Mouse (Mus musculus): ENCODE results near the gene Traf1. TPM values are rescaled to one million over a fixed set of nuclear protein-coding genes. Genes with fewer than 3 reads are reported as not detected.

Gene Traf1
- total and polyA plus RNA-seq, 3 experiments, result 0.27 TPM; not detected in 2

DNA sequence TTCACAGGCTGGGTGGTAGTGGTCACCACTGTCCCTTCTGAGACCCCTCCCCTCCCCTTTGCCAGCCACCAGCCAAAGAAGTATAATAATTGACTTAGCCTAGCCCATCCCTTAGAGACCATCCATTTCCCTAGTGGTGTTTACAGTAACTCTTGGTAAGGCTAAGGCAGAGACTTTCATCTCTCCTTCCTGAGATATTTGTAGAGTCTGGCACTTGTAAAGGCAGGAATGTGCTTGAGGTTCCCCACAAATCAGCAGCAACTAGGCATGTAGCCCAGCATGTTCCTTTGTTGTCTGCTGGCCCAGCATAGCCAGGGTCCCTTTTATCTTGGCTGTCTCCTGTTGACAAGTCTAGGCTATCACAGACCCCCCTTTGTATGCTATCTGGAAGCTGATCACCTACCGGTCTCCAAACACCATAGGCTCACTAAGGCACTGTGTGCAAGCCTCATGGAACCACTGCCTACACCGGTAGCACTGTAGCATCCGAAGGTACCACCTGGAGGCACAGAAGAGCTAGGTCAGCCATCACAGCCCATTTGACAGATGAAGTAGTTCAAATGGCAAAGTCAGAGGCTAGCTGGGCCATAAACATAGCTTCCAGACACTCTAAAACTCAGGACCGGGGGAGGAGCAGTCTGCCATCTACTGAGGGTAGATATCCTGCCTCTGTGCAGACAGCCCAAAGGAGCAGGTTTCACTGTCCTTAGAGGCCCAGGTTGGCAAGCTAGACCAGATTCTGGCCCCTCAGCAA is 57.7 kb downstream of the Traf1 start:
- TF ChIP-seq GATA1 (IDR thresholded peaks at IDR 0.05; ENCODE audit: borderline replicate concordance, low read length), result no peak
- TF ChIP-seq TAL1 (conservative IDR thresholded peaks at IDR 0.05; ENCODE audit: low read depth, low read length), result no peak
- no peak for TF ChIP-seq CTCF (IDR thresholded peaks at IDR 0.05; ENCODE audit: low read depth, low read length)
- no peak for TF ChIP-seq POLR2AphosphoS5 (IDR thresholded peaks at IDR 0.05; ENCODE audit: insufficient replicate concordance, low read depth, low read length)
- TF ChIP-seq GATA2 (IDR thresholded peaks at IDR 0.05; ENCODE audit: borderline replicate concordance, low read depth, low read length), result no peak
- ATAC-seq (ENCODE audit: extremely low read depth, insufficient number of reproducible peaks, low FRiP score, poor library complexity, severe bottlenecking) (no peak), DNase-seq (ENCODE audit: low spot score) (no peak)
- H3K4me1 ChIP-seq (ENCODE audit: insufficient read depth, low read depth, low read length), result peaks cover 35% of the 10 kb centered on the region
- H3K36me3 ChIP-seq (replicated peaks), result no peaks in the 10 kb centered on the region
- peak overlapping the region; percentile 20; the same call in 1 of the 2 replicates for H3K4me3 ChIP-seq (ENCODE audit: low read depth, low read length)
- no peaks in the 10 kb centered on the region for H3K9me3 ChIP-seq (replicated peaks)
- H3K27me3 ChIP-seq (ENCODE audit: insufficient read depth, low read length), result peaks cover 27% of the 10 kb centered on the region

DNA sequence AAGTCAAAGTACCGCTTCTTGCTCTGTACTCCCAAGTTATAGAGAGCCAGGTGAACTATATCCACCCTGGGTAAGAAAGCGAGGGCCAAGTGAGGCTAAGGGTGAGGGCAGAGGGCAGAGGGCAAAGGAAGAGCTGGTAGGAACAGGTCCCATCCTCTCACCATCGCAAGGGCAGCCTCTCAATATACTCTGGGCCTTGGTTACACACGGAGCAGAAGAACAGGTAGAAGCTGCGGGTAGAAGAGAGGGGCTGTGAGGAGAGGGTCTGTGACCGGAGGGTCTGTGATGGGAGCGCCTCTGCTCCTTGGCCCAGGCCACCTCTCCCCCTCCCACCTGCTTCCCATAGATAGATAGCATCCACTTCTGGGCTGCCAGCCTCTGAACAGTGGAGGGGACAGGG is 58.4 kb downstream of the Traf1 start:
- no peak for DNase-seq (ENCODE audit: low spot score)
- Histone ChIP-seq H3K4me3 (ENCODE audit: low read depth, low read length) (no peak overlapping the region), H3K27me3 (ENCODE audit: insufficient read depth, low read length) (peaks cover 30% of the 10 kb centered on the region), H3K4me1 (ENCODE audit: insufficient read depth, low read depth, low read length) (peaks cover 35% of the 10 kb centered on the region), H3K36me3 (replicated peaks) (no peaks in the 10 kb centered on the region), H3K9me3 (replicated peaks) (no peaks in the 10 kb centered on the region)
- no peak for TF ChIP-seq GATA1 (IDR thresholded peaks at IDR 0.05; ENCODE audit: borderline replicate concordance, low read length)
- no peak for ATAC-seq (ENCODE audit: extremely low read depth, insufficient number of reproducible peaks, low FRiP score, poor library complexity, severe bottlenecking)

GRCm38 (mm10) chr2:34902731-34903130 is 58.8 kb downstream of the Traf1 start:
- Histone ChIP-seq H3K4me1 (ENCODE audit: insufficient read depth, low read depth, low read length) (peaks cover 39% of the 10 kb centered on the region), H3K4me3 (ENCODE audit: low read depth, low read length) (no peak overlapping the region), H3K27me3 (ENCODE audit: insufficient read depth, low read length) (peaks cover 30% of the 10 kb centered on the region), H3K9me3 (replicated peaks) (no peaks in the 10 kb centered on the region), H3K36me3 (replicated peaks) (no peaks in the 10 kb centered on the region)
- ATAC-seq (ENCODE audit: extremely low read depth, insufficient number of reproducible peaks, low FRiP score, poor library complexity, severe bottlenecking) (no peak), DNase-seq (ENCODE audit: low spot score) (no peak)
- no peak for TF ChIP-seq GATA1 (IDR thresholded peaks at IDR 0.05; ENCODE audit: borderline replicate concordance, low read length)
- TF ChIP-seq CTCF (IDR thresholded peaks at IDR 0.05; ENCODE audit: low read depth, low read length), result no peak
- no peak for TF ChIP-seq TAL1 (conservative IDR thresholded peaks at IDR 0.05; ENCODE audit: low read depth, low read length)
- no peak for TF ChIP-seq GATA2 (IDR thresholded peaks at IDR 0.05; ENCODE audit: borderline replicate concordance, low read depth, low read length)
- no peak for TF ChIP-seq POLR2AphosphoS5 (IDR thresholded peaks at IDR 0.05; ENCODE audit: insufficient replicate concordance, low read depth, low read length)

DNA sequence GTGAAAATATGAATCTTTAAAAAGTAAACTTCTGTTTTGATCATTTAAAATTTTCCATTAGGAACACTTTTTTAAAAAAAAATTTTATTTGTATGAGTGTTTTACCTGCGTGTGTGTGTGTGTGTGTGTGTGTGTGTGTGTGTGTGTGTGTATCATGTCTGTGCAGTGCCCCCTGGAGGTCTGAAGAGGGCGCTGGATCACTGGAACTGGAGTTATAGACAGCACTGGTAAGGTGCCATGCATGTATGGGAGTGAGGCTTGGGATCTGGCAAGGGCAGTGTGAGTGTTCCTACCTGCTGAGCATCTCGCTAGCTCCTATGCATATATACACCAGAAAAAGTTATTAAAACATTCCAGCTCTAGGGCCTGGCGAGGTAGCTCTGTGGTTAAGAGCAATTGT is 59.8 kb downstream of the Traf1 start:
- TF ChIP-seq GATA1 (IDR thresholded peaks at IDR 0.05; ENCODE audit: borderline replicate concordance, low read length) (no peak), POLR2AphosphoS5 (IDR thresholded peaks at IDR 0.05; ENCODE audit: insufficient replicate concordance, low read depth, low read length) (no peak), TAL1 (conservative IDR thresholded peaks at IDR 0.05; ENCODE audit: low read depth, low read length) (no peak), GATA2 (IDR thresholded peaks at IDR 0.05; ENCODE audit: borderline replicate concordance, low read depth, low read length) (no peak), CTCF (IDR thresholded peaks at IDR 0.05; ENCODE audit: low read depth, low read length) (no peak)
- H3K36me3 ChIP-seq (replicated peaks), result no peaks in the 10 kb centered on the region
- H3K4me3 ChIP-seq (ENCODE audit: low read depth, low read length), result no peak overlapping the region
- H3K9me3 ChIP-seq (replicated peaks), result no peaks in the 10 kb centered on the region
- peaks cover 34% of the 10 kb centered on the region for H3K27me3 ChIP-seq (ENCODE audit: insufficient read depth, low read length)
- DNase-seq (ENCODE audit: low spot score) (no peak), ATAC-seq (ENCODE audit: extremely low read depth, insufficient number of reproducible peaks, low FRiP score, poor library complexity, severe bottlenecking) (no peak)
- H3K4me1 ChIP-seq (ENCODE audit: insufficient read depth, low read depth, low read length), result peaks cover 37% of the 10 kb centered on the region

- no peaks in the 10 kb centered on the region for H3K9me3 ChIP-seq (replicated peaks)
- H3K4me3 ChIP-seq (ENCODE audit: low read depth, low read length), result no peak overlapping the region
- TF ChIP-seq CTCF (IDR thresholded peaks at IDR 0.05; ENCODE audit: low read depth, low read length), result no peak
- TF ChIP-seq GATA2 (IDR thresholded peaks at IDR 0.05; ENCODE audit: borderline replicate concordance, low read depth, low read length), result no peak
- TF ChIP-seq POLR2AphosphoS5 (IDR thresholded peaks at IDR 0.05; ENCODE audit: insufficient replicate concordance, low read depth, low read length), result no peak
- TF ChIP-seq TAL1 (conservative IDR thresholded peaks at IDR 0.05; ENCODE audit: low read depth, low read length), result no peak
- no peak for TF ChIP-seq GATA1 (IDR thresholded peaks at IDR 0.05; ENCODE audit: borderline replicate concordance, low read length)
- DNase-seq (ENCODE audit: low spot score) (no peak), ATAC-seq (ENCODE audit: extremely low read depth, insufficient number of reproducible peaks, low FRiP score, poor library complexity, severe bottlenecking) (no peak)
- H3K36me3 ChIP-seq (replicated peaks), result no peaks in the 10 kb centered on the region
- H3K27me3 ChIP-seq (ENCODE audit: insufficient read depth, low read length), result peaks cover 40% of the 10 kb centered on the region
- peaks cover 30% of the 10 kb centered on the region for H3K4me1 ChIP-seq (ENCODE audit: insufficient read depth, low read depth, low read length)
These were observed 61.2 kb downstream of the Traf1 start for GRCm38 (mm10) chr2:34900412-34900811.

GRCm38 (mm10) chr2:34899682-34900081 is 61.9 kb downstream of the Traf1 start:
- Histone ChIP-seq H3K36me3 (replicated peaks) (no peaks in the 10 kb centered on the region), H3K4me1 (ENCODE audit: insufficient read depth, low read depth, low read length) (peaks cover 25% of the 10 kb centered on the region), H3K27me3 (ENCODE audit: insufficient read depth, low read length) (peaks cover 47% of the 10 kb centered on the region), H3K9me3 (replicated peaks) (no peaks in the 10 kb centered on the region), H3K4me3 (ENCODE audit: low read depth, low read length) (no peak overlapping the region)
- ATAC-seq (ENCODE audit: extremely low read depth, insufficient number of reproducible peaks, low FRiP score, poor library complexity, severe bottlenecking), result no peak
- DNase-seq (ENCODE audit: low spot score), result no peak
- TF ChIP-seq POLR2AphosphoS5 (IDR thresholded peaks at IDR 0.05; ENCODE audit: insufficient replicate concordance, low read depth, low read length) (no peak), CTCF (IDR thresholded peaks at IDR 0.05; ENCODE audit: low read depth, low read length) (no peak), GATA2 (IDR thresholded peaks at IDR 0.05; ENCODE audit: borderline replicate concordance, low read depth, low read length) (no peak), GATA1 (IDR thresholded peaks at IDR 0.05; ENCODE audit: borderline replicate concordance, low read length) (no peak), TAL1 (conservative IDR thresholded peaks at IDR 0.05; ENCODE audit: low read depth, low read length) (no peak)

Data from G1E (cell line).